Mouse (Mus musculus) hindbrain, embryonic 10.5 days (tissue): ENCODE results near the gene Filip1. TPM values are rescaled to one million over a fixed set of nuclear protein-coding genes. Genes with fewer than 3 reads are reported as not detected.

Experiments used
- DNase-seq: peaks from one replicate; pipeline ENCODE4 v3.0.0-alpha.2; 2017; ENCODE audit warnings: low spot score
- H3K27ac ChIP-seq: fragments of 300-500 bp; sonication (generic); 2 replicates; pipeline ENCODE4 v1.5.1; 2016; ENCODE audit warnings: mild to moderate bottlenecking, moderate library complexity
- H3K27me3 ChIP-seq: fragments of 300-500 bp; sonication (generic); 2 replicates; pipeline ENCODE4 v1.6.1; 2016; ENCODE audit warnings: mild to moderate bottlenecking; ENCODE audit not compliant: poor library complexity, insufficient read depth, severe bottlenecking
- H3K36me3 ChIP-seq: fragments of 300-500 bp; sonication (generic); 2 replicates; pipeline ENCODE4 v1.6.1; 2016; ENCODE audit warnings: mild to moderate bottlenecking, moderate library complexity
- H3K4me1 ChIP-seq: fragments of 300-500 bp; sonication (generic); replicated peaks from 2 replicates; pipeline ENCODE4 v1.6.1; 2016; ENCODE audit warnings: mild to moderate bottlenecking
- H3K4me3 ChIP-seq: fragments of 300-500 bp; sonication (generic); 2 replicates; pipeline ENCODE4 v1.5.1; 2016; ENCODE audit warnings: mild to moderate bottlenecking, moderate library complexity
- H3K9me3 ChIP-seq: fragments of 300-500 bp; sonication (generic); 2 replicates; pipeline ENCODE4 v1.6.1; 2016; ENCODE audit warnings: mild to moderate bottlenecking, moderate library complexity
- WGBS: fragments of 180-500 bp; shearing (Covaris S2); methylation state at CpG from one replicate; pipeline ENCODE4 v1.1.7; 2016; 5-methylcytosine and 5-hydroxymethylcytosine counted together
- polyA plus RNA-seq: library from polyadenylated mRNA; unstranded; fragments of >200 nt; fragmentation: Nextera tagmentation; extraction: Ambion mirVana; gene quantifications from 2 replicates; pipeline ENCODE4 v1.2.1, GENCODE M21; 2016

Gene Filip1
- polyA plus RNA-seq, 1 experiment from 2014 or later, result 4.1 TPM

DNA sequence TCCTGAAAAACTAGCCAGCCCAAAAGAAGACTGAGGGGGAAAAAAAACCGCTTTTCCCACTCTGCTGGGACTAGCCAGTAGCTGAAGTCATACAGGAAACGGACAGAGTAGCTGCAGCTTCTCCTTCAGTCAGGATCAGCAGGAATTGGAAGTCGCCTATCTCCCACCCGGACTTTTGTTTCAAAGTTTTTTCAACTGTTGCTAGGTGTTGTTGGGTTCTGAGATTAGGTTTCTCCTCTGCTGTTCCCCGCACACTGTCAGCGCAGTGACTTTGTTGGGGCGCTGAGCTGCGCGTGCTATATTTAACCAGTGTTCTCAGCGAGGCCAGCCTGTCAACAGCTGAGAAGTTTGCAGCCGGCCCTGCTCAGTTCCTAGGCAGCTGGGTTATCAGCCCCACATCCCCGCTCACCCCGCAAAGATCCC lies 35.1 kb downstream of the Filip1 start:
- H3K9me3 ChIP-seq, result no peaks in the 10 kb centered on the region
- peak; percentile 37 for DNase-seq
- H3K36me3 ChIP-seq, result no peaks in the 10 kb centered on the region
- H3K4me1 ChIP-seq, result peaks cover 7% of the 10 kb centered on the region
- H3K4me3 ChIP-seq, result peak overlapping the region; percentile 42
- H3K27ac ChIP-seq, result peak overlapping the region; percentile 37; the same call in 1 of the 2 replicates
- no peaks in the 10 kb centered on the region for H3K27me3 ChIP-seq
- WGBS, result 21% methylated on average over 13 of the region's 13 CpGs

DNA sequence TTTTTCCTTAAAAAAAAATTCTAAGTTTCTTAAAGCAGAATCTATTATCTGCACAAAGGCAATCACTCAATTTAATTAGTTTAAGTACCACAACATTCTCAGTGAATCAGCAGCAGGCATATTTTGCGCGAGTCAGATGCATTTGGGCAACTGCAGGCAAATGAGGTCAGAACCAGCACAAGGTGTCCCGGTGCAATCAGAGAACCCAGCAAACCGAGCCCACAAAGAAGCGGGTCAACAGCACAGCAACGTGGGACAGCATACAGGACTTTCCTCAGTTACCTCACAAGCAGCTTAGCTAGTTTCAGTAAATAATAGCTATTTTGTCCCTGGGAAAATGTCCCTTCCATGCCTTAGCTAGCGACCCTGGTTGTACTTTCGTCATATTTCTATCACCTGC lies 35.9 kb downstream of the Filip1 start:
- Histone ChIP-seq H3K4me1 (peaks cover 7% of the 10 kb centered on the region), H3K27me3 (no peaks in the 10 kb centered on the region), H3K27ac (no peak overlapping the region), H3K36me3 (no peaks in the 10 kb centered on the region), H3K4me3 (no peak overlapping the region), H3K9me3 (no peaks in the 10 kb centered on the region)
- DNase-seq, result no peak
- WGBS, result 78% methylated on average over 8 of the region's 8 CpGs

DNA sequence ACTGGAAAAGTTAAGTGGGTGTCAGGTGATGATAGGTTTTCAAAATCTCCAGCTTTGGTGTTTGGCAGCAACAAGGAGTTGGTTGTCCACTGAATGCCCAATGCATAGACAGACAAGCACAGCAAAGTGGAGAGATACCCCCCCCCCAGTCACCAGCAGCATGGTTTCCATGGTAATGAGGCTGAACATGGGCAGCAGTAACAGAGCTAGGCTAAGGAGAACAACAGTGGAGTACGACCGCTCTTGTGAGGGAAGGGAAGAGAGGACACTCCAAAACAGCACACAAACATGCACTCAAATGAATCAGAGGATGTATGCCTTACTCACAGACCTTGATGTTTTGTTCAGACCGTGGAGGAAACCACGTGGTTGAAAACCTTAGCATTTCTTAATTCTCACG lies 37.5 kb downstream of the Filip1 start:
- DNase-seq, result no peak
- Histone ChIP-seq H3K9me3 (no peaks in the 10 kb centered on the region), H3K27ac (no peak overlapping the region), H3K4me1 (peaks cover 7% of the 10 kb centered on the region), H3K36me3 (no peaks in the 10 kb centered on the region), H3K4me3 (no peak overlapping the region), H3K27me3 (no peaks in the 10 kb centered on the region)
- 83% methylated on average over 5 of the region's 5 CpGs for WGBS

GRCm38 (mm10) chr9:79973582-79973981 lies 39.1 kb downstream of the Filip1 start:
- Histone ChIP-seq H3K4me3 (no peak overlapping the region), H3K27ac (no peak overlapping the region), H3K4me1 (peaks cover 7% of the 10 kb centered on the region), H3K27me3 (no peaks in the 10 kb centered on the region), H3K36me3 (no peaks in the 10 kb centered on the region), H3K9me3 (no peaks in the 10 kb centered on the region)
- no peak for DNase-seq
- 92% methylated on average over 8 of the region's 8 CpGs for WGBS

- no peak for DNase-seq
- no peak overlapping the region for H3K4me3 ChIP-seq
- 89% methylated on average over 6 of the region's 6 CpGs for WGBS
Measured at GRCm38 (mm10) chr9:79972705-79973104, 39.9 kb downstream of the Filip1 start.

DNA sequence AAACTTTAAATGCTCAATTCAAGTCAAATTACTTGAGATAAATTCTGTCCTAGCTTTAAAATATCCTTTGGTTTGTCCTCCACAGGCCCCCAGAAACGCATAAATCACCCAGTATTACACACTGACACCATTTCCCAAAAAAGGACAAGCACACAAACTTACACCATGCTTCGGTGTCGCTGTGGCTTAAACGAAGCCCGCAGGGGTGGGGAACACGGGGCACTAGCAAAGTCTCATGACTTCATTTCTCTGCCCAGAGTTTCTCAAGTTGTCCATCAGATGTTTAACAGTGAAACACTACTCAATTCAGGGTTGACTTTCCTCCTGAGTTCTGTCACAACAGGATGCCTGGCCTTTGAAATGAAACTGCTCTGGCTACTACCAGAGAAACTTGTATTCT lies 41.0 kb downstream of the Filip1 start:
- no peaks in the 10 kb centered on the region for H3K36me3 ChIP-seq
- 85% methylated on average over 6 of the region's 6 CpGs for WGBS

More at GRCm38 (mm10) chr9:79972705-79973104, 39.9 kb downstream of the Filip1 start:
- Histone ChIP-seq H3K9me3 (no peaks in the 10 kb centered on the region), H3K27ac (no peak overlapping the region), H3K4me1 (peaks cover 5% of the 10 kb centered on the region), H3K36me3 (no peaks in the 10 kb centered on the region), H3K27me3 (no peaks in the 10 kb centered on the region)

GRCm38 (mm10) chr9:79970659-79971118 lies 42.0 kb downstream of the Filip1 start:
- no peaks in the 10 kb centered on the region for H3K27me3 ChIP-seq
- WGBS, result 69% methylated on average over 8 of the region's 8 CpGs
- H3K4me3 ChIP-seq, result no peak overlapping the region
- H3K27ac ChIP-seq, result no peak overlapping the region; the same call in 1 of the 2 replicates
- DNase-seq, result no peak
- H3K9me3 ChIP-seq, result no peaks in the 10 kb centered on the region
- H3K36me3 ChIP-seq, result no peaks in the 10 kb centered on the region
- no peaks in the 10 kb centered on the region for H3K4me1 ChIP-seq

More for the DNA sequence above, 41.0 kb downstream of the Filip1 start:
- DNase-seq, result no peak
- H3K27me3 ChIP-seq, result no peaks in the 10 kb centered on the region
- H3K4me1 ChIP-seq, result no peaks in the 10 kb centered on the region
- H3K4me3 ChIP-seq, result no peak overlapping the region
- no peaks in the 10 kb centered on the region for H3K9me3 ChIP-seq
- no peak overlapping the region for H3K27ac ChIP-seq

DNA sequence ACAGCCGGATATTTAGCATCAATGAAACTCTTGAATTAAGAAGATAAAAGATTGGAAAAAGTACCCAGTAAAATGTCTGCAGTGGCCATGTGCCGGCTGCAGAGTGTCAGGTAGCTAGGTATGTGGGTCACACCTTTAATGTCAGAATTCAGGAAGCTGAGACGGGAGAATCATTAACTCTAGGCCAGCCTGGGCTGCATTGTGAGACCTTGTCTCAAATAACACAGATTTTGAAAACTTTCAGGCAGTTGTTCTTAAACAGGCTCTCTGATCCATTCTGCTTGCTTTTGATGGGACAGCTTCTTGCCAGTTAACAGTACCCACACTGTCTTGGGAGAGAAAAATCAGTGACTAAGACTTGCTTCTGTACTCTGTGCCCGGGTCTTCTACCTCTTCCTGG lies 43.1 kb downstream of the Filip1 start:
- DNase-seq, result no peak
- H3K9me3 ChIP-seq, result no peaks in the 10 kb centered on the region
- no peaks in the 10 kb centered on the region for H3K4me1 ChIP-seq
- no peaks in the 10 kb centered on the region for H3K36me3 ChIP-seq
- no peak overlapping the region for H3K4me3 ChIP-seq
- WGBS, result 84% methylated on average over 4 of the region's 4 CpGs
- H3K27ac ChIP-seq, result no peak overlapping the region
- no peaks in the 10 kb centered on the region for H3K27me3 ChIP-seq

- Histone ChIP-seq H3K4me3 (no peak overlapping the region), H3K36me3 (no peaks in the 10 kb centered on the region), H3K9me3 (no peaks in the 10 kb centered on the region), H3K4me1 (peaks cover 2% of the 10 kb centered on the region; the same call in 1 of the 2 replicates), H3K27ac (no peak overlapping the region), H3K27me3 (no peaks in the 10 kb centered on the region)
- 84% methylated on average over 12 of the region's 12 CpGs for WGBS
- DNase-seq, result no peak
Measured at GRCm38 (mm10) chr9:79966711-79967487, 45.8 kb downstream of the Filip1 start.

DNA sequence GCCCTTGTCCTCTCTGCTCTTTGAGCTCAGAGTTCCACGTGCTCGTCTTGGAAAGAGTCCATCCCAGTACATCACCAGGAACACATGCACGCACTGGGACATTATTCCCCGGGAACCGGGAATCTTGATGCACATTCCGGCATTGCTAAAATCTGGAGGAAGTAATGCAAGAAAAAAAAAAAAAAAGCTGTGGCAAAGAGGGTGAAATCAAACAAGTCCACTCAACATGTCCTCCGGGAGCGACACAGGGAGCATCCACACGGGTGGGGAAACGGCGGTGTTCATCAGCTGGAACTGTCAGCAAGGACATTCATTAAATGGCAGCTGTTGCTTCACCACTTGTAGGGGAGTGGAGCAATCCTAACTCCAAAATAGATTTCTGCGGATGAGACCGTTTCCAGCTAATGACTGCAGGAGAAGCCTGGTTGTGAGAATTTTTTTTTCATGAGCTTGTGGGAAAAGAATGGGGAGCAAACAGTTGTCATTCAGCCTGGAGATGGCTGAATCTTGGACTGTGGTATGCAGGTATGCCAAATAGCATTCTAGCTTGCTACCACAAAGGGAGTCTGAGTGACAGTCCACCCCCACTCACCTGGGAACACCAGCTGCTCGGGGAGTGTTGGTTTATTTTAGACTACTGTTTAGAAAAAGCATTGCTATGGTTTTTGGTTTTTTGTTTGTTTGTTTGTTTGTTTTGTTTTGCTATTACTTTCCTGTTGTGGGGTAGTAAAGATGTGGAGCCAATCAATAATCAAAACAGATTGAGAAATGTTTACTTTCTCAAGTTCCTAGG lies 46.9 kb downstream of the Filip1 start:
- H3K27me3 ChIP-seq, result no peaks in the 10 kb centered on the region
- H3K4me1 ChIP-seq, result peaks cover 7% of the 10 kb centered on the region; the same call in 1 of the 2 replicates
- no peaks in the 10 kb centered on the region for H3K9me3 ChIP-seq
- H3K4me3 ChIP-seq, result no peak overlapping the region
- H3K27ac ChIP-seq, result no peak overlapping the region
- DNase-seq, result no peak
- 88% methylated on average over 14 of the region's 14 CpGs for WGBS
- H3K36me3 ChIP-seq, result no peaks in the 10 kb centered on the region

GRCm38 (mm10) chr9:79965003-79965402 lies 47.6 kb downstream of the Filip1 start:
- H3K4me1 ChIP-seq, result peaks cover 7% of the 10 kb centered on the region; the same call in 1 of the 2 replicates
- H3K9me3 ChIP-seq, result no peaks in the 10 kb centered on the region
- no peak overlapping the region for H3K27ac ChIP-seq
- no peak for DNase-seq
- H3K27me3 ChIP-seq, result no peaks in the 10 kb centered on the region
- no peak overlapping the region for H3K4me3 ChIP-seq
- WGBS, result 81% methylated on average over 5 of the region's 5 CpGs
- no peaks in the 10 kb centered on the region for H3K36me3 ChIP-seq

DNA sequence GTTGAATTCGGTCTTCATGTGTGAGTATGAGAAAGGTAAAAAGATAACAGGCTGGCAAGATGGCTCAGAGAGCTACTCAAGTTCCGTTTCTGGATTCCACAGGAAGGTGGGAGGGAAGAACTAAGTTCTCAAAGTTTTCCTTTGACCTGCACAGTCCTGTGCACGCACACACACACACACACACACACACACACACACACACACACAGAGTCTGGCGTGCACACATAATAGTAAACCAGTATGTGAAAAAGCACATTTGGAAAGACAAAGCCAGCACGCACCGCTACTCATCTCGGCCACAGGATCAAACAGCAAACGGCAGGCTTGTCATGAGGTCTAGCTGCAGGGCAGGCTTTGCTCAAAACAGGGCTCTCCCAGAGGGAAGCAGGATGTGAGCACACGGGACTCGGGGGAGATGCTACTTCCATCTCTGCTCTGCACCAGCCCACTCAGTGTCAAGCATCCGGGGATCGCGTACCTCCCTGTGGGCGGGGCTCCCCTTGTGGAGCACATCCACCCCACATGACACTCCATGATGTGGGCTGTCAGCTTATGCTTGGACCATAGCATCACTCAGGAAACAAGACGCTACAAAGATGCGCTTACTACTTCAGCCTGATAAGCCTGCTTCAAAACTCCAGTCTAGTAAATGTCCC lies 50.9 kb downstream of the Filip1 start:
- peak overlapping the region; percentile 29; the same call in 1 of the 2 replicates for H3K27ac ChIP-seq
- DNase-seq, result peak; percentile 33
- H3K9me3 ChIP-seq, result no peaks in the 10 kb centered on the region
- WGBS, result 70% methylated on average over 16 of the region's 16 CpGs
- no peaks in the 10 kb centered on the region for H3K27me3 ChIP-seq
- H3K4me3 ChIP-seq, result no peak overlapping the region
- H3K4me1 ChIP-seq, result peaks cover 7% of the 10 kb centered on the region; the same call in 1 of the 2 replicates
- H3K36me3 ChIP-seq, result no peaks in the 10 kb centered on the region
